Mouse (Mus musculus) left cerebral cortex, adult 9 months (tissue): Measurements from ENCODE around the gene Cenpx.
A peak's percentile ranks its signal among the peaks of the same experiment; 100 is the strongest.

ENCODE experiments used
- DNase-seq, 2 experiments: peaks; one replicate each; pipeline ENCODE4 v3.0.0; 2022; ENCODE audit warnings: low spot score in 2 of 2

Gene Cenpx

DNA sequence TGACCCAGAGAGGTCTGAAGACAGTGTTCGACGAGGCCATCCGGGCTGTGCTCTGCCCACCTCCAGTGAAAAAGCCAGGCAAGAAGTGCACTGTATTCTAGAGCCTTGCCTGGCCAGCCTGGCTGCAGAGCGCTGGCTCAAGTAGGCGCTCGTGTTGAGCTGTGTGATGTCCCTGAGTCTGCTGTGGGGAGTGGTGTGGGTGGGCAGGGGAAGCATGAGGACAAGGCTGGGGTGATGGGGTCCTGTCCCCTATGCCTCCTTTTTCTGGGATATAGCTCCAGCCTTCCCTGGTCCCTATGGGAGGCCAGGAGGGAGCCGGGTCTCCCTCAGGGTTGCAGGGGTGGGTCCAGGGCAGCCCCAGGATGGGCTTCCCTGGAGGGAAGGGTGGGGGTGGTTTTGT lies 10.0 kb upstream of the Cenpx start:
- no peak for DNase-seq

DNA sequence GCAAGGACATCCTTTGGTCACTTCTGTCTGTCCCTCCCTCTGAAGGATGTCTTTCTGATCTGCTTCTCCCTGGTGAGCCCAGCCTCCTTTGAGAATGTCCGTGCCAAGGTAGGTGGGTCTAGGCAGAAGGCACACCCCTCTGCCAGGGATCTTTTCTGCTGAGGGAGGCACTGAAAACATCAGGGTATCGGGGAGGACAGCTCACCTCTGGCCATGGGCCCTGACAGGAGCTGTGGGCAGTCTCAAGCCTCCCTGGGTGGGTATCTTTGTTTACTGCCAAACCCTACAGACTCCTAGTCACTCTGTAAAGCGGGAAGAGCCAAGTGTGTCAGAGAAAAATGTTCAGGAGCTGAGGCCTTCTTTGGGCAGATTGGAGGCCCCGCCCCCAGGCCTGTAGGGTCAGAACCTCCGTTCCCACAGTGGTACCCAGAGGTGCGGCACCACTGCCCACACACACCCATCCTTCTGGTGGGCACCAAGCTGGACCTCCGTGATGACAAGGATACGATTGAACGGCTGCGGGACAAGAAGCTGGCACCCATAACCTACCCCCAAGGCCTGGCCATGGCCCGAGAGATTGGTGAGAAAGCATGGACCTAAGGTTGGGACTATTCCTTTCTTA lies 9.3 kb upstream of the Cenpx start:
- DNase-seq, result no peak

DNA sequence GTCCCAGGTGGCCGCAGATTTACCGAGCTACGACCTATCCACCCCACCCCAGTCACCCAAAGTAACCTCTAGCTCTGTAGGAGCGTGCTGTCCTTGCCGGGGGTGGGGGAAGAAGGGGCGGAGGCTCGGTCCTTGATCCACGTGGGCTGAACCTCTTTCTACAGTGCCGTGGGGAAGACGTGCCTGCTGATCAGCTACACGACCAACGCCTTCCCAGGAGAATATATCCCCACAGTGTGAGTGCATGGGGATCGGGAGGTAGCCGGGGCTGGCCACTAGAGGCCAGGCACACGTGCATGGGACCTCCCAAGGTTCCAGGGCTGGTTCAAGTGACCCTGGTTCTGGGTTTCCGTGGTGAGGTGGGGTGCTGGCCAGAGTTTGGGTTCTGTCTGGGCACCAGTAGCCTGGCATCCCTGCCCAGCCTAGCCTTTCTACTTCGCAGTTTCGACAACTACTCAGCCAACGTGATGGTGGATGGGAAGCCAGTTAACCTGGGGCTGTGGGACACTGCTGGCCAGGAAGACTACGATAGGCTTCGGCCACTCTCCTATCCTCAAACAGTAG lies 8.6 kb upstream of the Cenpx start:
- no peak for DNase-seq

DNA sequence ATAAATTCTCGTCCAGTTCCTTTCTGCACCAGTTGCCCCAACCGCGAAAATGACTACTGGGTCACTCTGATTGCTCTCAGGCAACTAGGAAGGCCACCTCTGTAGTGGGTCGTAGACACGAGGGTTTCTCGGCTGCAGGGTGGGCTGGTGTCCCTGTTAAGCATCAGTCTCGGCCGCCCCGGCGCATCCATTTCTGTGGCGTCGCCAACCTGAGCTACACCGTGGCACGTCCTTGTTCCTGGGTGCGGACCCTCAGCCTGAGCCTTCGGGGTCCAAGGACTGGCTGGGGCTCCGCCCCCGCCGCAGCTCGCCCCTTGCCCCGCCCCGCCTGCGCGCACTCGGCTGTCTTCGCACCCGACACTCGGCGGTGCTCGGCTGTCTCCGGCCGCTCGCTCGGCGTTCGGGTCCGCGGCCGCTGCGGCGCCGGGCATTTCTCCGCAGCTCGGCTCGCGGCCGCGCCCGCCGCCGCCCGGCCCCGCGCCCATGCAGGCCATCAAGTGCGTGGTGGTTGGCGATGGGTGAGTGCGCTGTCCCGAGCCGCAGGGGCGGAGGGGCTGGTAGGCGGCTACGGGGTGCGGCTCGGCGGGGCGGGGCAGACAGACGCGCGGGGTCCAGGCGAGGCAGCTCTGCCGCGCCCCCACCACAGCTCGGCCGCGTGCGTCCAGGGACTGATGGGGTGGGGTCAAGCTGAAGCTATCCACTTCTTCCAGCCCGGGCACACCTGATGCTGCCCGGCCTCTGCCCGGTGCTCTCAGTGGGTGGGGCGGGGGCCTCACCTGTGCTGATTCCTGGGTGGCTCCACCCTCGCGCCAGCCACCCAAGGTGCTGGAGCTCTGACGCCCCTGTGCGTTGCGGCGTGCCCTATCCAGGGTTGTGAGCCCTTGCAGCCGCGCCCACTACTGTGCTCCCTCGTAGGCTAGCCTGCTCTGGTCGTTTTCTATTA lies 7.9 kb upstream of the Cenpx start, which contains the start of gene Rac3:
Rac3 (plus strand) TSS at position 347 of the 943 bp plus-strand sequence.
- peak in 1 of 2 experiments; percentile 44 for DNase-seq

DNA sequence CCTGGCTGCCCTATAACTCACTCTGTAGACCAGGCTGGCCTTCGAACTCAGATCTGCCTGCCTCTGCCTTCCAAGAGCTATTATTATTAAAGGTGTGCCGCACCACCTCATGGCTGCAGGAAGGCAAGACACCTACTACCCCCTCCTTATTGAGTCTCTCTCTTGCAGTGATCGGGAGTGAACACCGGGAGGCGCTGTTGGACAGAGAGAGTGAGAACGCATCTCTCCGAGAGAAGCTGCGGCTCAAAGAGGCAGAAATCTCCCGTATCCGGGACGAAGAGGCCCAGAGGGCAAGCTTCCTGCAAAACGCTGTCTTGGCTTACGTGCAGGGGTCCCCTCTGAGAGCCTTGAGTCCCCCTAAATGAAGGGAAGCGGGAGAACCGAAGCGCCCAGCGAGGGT lies 6.9 kb upstream of the Cenpx start:
- DNase-seq, result peak in 1 of 2 experiments; percentile 90

DNA sequence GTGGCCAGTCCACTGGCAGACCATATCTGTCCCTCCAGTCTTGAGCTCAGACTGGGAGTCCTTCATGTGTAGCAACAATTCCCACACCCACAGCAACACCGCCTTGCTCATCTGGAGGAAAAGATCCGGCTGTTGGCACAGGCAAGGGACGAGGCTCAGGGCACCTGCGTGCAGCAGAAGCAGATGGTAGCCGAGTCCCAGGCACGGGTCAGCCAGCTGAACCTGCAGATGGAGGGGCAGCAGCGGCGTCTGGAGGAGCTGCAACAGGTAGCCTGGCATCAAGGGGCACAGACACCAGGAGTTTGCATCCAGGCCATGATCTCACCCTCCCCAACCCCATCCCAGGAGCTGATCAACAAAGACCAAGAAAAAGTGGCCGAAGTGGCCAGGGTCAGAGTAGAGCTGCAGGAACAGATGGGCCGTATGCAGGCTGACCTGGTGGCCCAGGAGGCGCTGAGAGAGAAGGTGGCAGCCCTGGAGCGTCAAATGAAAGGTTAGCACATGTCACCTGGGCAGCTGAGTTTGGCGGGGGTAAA lies 6.4 kb upstream of the Cenpx start:
- no peak for DNase-seq

DNA sequence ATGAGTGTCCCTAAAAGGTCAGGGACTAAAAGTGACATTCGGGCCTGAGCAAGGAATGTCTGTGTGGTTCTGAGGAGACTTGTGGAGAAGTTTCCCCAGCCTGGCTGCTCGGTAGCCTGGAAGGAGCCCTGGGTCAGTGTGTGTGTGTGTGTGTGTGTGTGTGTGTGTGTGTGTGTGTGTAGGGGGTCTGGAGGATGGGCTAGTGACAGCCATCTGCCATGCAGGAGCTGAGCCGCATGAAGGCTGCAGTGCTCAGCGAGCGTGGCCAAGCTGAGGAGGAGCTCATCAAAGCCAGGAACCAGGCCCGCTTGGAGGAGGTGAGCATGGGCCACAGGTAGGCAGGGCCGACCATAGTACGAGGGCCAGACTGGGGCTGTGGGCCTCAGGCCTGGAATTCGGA lies 5.7 kb upstream of the Cenpx start:
- no peak for DNase-seq

DNA sequence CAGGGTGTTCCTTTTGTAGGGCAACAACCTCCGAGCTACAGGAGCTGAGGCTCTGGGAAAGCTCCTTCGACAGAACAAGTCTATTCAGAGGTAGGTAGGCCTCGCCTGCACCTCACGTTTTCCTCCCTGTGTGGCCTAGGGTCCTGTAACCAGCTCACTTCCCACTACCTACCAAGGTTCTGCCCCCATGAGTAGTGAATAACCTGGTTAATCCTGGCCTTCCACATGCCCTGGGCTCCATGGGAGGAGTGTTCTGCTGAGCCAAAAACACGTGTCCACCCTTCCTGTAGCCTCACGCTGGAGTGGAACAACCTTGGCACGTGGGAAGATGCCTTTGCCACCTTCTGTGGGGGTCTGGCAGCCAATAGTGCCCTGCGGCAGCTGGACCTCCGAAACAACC lies 1.6 kb upstream of the Cenpx start:
- no peak for DNase-seq

DNA sequence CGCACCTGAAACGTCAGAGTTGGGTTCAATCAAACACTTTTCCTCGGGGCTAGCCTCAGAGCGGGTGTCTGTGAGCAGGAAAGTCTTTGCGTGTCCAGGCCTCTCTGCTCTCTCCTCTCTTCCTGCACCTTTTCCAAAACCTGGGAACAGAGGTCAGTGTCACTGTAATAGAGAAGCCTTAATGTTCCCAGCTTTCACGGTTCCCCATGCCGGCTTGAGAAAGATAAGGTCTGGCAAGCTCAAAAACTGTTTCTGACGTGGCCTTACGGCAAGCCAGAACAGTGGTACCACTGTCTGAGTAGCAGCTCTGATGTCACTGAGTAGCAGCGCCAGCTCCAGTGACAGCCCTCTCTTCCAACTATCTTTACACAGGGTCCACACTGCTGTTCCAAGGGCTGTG lies 1.0 kb upstream of the Cenpx start:
- no peak for DNase-seq

DNA sequence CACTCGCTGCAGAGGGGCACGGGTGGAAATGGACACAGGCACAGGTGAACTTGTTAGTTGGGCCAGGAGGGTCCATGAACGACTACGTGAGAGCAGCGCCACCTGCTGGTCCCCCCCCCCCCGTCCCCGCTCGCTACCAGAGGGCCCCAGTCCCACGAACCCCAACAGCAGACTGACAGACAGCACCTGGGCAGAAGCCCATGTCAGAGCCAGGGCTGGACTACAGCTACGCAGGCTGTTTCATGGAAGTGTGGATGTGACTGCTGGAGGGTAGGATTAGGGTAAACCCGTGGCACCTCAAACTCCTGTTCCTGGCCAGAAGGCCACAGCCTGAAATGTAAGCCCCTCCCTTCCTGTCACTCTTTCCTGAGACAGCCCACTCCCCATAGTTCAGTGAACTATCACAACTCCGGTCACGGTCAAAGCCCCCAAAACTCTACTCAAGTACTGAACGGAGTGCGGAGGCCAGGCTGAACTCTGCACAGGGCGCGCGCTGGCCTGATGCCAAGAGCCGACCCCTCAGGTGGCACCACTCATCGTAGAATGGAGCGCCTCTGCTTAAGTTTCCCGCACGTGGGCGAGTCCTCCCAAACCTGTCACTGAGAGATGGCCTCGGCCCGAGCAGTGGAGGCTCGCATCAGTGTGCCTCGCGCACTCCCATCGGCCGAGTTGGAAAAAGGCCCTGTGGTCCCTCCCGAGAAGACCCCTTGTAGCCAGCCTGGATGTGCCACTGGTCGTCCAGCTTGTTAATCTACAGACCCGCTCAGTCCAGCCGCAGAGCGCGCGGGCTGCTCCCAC lies 568 bp downstream of the Cenpx start:
- no peak for DNase-seq

DNA sequence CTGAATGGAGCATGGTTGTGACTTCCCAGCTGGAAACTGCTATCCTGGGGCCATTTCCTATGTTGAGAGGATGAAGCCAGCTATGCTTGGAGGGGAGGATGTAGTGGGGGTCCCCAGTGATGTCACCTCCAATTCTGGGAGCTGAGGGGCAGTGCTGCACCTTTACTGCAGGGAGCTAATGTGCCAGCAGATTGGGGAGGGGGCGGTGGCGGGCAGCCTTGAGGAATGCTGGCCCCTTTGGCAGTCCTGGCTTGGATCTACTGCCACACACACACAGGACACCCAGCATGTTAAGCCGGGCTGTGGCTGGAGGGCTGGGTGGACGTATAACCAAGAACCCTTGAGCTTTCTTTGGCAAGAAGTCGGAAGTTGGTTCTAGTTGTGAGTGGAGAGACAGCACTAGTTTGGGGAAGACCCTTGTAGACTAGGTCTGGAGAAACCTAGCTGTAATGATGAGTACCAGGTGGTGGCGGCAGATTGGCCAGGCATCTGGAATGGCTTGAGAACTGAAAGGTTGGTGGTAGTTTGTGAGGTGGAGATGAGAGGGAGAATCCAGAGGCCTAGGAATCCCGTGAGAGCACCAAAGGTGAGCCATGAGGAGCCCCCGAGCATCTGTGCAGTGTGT lies 1.4 kb downstream of the Cenpx start:
- DNase-seq, result no peak

DNA sequence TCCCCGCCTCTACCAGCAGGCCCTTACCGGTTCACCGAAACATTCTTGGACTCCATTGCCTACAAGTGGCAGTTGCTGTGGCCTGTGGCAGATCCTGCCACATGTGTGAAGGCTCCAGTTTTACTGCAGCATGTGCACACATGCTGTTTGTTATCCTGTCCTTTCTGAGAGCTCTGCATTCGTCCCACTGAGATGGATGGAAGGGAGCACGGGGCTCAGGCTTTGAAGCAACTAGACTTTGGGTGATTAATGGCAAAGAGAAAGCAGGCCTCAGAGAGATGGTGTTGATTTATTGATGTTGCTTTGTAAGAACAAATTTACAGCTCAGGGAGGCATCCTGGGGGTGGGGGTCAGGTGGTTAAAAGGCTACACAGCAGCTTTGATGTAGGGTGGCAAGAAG lies 2.9 kb downstream of the Cenpx start:
- DNase-seq, result no peak

DNA sequence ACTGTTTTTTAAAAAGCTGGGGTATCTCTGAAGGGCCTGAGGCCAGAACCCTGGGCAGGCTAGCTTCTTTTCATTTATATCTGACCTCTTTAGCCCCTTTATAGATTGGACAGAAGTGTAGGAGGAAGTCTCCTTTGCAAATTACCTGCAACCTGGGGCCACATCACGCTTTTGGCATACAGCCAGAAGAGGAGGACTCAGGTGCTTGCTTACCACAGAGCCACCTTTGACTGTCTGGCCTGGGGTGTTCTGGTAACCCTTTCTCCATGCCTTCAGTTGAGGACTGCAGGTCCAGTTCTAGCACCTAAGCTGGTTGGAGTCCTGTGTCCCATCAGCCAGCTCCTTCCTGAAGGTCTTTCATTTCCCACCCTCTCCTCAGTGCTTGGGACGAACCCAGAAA lies 4.0 kb downstream of the Cenpx start:
- no peak for DNase-seq

DNA sequence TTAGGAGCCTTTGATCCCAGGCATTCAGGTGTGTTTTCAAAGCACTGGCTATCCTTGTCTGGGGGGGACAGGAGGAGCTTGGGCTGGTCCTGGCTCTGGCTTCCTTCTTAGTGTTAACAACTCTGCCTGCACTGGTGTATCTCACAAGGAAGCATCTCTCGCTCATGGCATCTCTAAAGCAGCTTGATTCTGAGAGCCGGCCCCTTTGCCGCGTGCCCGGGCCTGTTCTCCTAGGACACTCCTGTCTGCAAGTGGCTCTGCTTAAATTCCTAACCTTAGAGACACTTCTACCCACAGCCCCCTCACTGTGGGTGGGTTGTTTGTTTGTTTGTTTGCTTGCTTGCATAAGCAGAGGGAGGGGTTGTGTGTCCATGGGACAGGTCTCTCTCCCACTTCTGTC lies 5.6 kb downstream of the Cenpx start:
- no peak for DNase-seq

DNA sequence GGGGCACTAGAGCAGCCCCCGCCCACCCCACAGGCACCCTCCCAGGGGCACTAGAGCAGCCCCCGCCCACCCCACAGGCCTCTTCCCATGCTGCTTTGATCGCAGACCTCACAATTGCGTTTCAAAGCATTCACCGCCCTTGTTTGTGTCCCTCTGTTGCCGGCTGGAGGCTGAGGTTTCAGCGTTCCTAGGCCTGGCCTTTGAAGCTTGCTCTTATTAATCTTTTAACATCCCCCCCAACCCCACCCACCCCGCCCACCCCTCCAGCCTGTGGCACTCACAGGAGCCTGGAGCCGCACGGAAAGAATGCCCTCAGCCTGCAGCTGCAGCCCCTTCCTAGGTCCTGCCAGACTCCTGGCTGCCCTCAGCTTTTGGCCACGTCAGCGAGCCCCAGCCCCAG lies 6.3 kb downstream of the Cenpx start:
- DNase-seq, result no peak

DNA sequence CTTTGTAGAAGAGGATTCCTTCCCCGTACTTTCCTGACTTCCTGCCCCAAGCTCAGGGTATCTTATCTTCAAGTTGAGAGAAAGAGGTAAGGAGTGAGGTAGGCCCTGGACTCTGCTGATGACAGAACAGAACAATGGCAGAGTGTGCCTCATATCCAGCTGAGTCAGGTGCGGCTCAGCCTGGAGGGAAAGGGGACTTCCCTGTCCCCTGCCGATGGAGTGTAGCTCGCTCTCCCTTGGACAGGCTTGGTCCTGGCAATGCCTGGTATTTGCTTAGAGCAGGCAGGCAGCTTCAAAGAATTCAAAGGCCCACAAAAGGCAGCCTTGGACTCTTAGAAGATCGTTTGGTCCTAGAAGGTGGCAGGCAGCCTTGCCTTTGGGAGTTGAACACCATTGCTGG lies 7.4 kb downstream of the Cenpx start:
- no peak for DNase-seq

DNA sequence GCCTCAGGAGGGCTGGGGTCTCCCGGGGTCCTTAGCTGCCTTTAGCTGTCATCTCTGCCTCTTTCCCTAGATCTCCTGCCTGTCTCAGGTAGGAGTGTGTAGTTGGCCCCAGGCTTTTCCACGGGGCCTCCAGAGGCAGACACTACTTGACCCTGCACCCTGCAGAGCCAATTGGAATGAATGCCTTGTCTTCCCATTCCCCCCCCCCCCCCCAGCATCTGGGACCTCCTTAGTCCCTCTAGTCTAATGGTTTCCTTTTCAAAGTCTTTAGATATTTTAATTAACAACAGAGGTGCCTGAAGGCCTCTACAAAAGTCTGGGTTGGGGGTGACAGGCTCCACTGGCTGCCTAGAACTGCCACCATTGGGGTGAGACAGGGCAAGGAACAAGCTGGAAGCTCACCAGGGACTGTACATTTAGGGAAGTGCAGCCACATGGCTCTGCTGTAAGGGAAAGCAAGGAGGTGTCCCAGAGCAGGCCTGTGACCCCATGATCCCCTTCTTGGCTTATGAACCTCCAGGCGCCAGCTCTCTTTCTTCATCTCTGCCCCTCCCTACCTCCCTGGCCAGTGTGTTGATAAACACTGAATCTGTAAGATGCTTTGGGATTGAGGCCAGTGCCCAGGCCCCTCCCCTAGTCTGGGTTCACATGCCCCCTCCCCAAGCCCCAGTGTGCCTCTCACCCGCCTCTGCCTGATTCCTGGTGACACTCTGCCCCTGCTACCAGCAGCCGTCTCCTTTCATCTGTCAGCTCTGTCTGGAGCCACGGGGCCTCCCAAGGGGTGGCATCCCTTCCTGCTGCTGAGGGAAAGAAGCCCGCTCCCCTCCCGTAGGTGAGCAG lies 8.8 kb downstream of the Cenpx start:
- no peak for DNase-seq

DNA sequence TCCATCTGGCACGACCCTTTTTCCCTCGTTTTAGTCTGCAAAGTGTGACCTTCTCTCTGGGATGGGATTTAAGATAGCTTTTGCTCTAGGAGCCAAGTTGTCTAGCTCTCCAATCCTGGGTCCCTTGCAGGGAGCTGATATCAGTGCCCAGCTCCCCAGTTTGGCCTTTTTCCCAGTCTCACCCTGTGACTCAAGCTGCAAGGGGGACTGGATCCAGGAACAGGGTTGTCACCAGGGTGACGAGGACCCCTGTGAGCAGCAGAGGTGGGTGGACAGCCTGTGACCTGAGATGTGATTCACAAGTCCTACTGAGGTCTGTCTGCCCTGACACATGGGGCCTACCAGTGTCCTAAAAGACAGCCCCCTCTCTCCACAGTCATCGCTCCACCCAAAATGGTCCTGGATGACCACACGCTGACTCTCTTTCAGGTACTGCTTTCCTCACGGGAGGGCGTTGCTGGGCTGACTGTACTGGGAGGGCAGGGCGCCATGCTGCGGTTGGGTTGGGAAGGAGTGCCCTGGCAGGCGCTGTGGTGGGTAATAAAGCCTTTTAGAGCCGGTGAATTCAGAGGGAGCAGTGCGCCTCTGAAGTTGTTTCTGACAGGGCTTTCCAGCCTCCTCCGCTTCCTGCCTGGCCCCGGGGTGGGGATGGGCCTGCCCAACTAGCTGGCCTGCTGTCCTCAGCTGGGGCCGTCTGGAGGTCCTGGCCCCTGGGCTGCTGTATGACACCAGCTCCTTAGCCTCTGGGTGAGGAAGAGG lies 9.7 kb downstream of the Cenpx start:
- DNase-seq, result no peak

DNA sequence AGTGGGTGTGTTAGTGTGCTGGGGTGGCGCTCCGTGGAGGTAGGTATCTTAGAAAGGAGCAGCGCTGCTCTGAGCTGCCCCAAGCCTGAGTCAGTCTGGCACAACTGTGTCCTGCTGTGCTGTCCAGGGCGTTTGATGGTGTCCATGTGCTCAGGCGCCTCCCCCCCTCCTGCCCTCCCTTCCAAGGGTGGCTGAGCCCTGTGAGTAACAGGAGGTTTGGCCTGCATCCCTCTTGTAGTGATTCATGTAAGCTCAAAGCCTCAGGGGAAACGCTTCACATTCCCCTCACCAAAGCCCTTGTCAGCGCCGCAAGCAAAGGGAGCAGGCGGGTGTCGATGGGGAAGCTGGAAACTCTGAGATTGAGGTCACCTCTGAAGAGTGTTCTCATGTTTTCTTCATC lies 15.8 kb downstream of the Cenpx start:
- DNase-seq, result no peak

DNA sequence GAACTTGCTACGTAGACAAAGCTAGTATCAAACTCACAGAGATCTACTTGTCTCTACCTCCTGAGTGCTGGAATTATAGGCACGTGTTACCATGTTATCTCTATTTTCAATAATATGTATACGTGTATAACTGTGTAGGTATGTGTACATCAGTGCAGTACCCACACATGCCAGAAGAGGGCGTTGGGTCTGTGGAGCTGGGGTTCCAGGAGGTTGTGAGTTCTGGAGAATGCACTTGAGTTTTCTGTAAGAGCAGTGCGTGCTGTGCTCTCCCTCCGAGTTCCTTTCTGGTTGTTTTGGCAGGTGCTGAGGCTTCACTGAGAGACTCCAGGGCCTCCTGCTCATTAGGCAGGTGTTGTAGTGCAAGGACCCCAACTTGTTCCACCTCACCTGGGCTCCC lies 17.0 kb downstream of the Cenpx start:
- no peak for DNase-seq
